In genomic region chr3:26023217-26023616, GRCm38 (mm10) we compare ENCODE assay signal across 21 mouse cellular contexts.
A peak's percentile ranks its signal among the peaks of the same experiment; 100 is the strongest.
DNase-seq lines count a peak whose midpoint lies in the region; ATAC-seq and TF ChIP-seq lines count a peak whose summit lies in the region.
"Had no signal": no experiment of that assay in that cellular context is flagged by ENCODE, and none has a peak within 500 bp of the region (broad histone marks: within the 10 kb centered on the region; RNA-seq: fewer than 3 reads in every experiment).

No protein-coding gene starts in this region.

- no peak overlapping the region for H3K4me2 ChIP-seq in forebrain, embryonic 12.5 days
- H3K4me2 ChIP-seq in midbrain, embryonic 11.5 days = no peak overlapping the region
- H3K4me2 ChIP-seq in midbrain, embryonic 15.5 days = no peak overlapping the region
- H3K4me2 ChIP-seq: embryonic facial prominence, embryonic 13.5 days; embryonic facial prominence, embryonic 15.5 days; forebrain, embryonic 13.5 days had no signal

- TF ChIP-seq POLR2A in brain, embryonic 14.5 days (IDR thresholded peaks at IDR 0.05; ENCODE audit: borderline replicate concordance, extremely low read depth, insufficient read depth, insufficient read length, poor library complexity, severe bottlenecking) = no peak

- H3K9ac ChIP-seq in forebrain, embryonic 12.5 days = no peak overlapping the region
- no peak overlapping the region for H3K9ac ChIP-seq in midbrain, embryonic 11.5 days (ENCODE audit: low read length)
- no peak overlapping the region for H3K9ac ChIP-seq in midbrain, embryonic 15.5 days
- H3K9ac ChIP-seq: embryonic facial prominence, embryonic 13.5 days; embryonic facial prominence, embryonic 15.5 days; forebrain, embryonic 13.5 days had no signal

- no peak overlapping the region for H3K4me3 ChIP-seq in forebrain, embryonic 12.5 days (replicated peaks)
- H3K4me3 ChIP-seq in forebrain, embryonic 10.5 days = no peak overlapping the region
- no peak overlapping the region for H3K4me3 ChIP-seq in midbrain, embryonic 11.5 days (ENCODE audit: low read depth, low read length)
- no peak overlapping the region for H3K4me3 ChIP-seq in midbrain, embryonic 15.5 days
- H3K4me3 ChIP-seq: embryonic facial prominence, embryonic 13.5 days; embryonic facial prominence, embryonic 15.5 days; erythroblast, embryonic 14.5 days; forebrain, embryonic 13.5 days had no signal

- no peak overlapping the region for H3K27ac ChIP-seq in forebrain, embryonic 12.5 days
- no peak overlapping the region for H3K27ac ChIP-seq in forebrain, embryonic 10.5 days
- no peak overlapping the region for H3K27ac ChIP-seq in midbrain, embryonic 11.5 days (ENCODE audit: low read depth, low read length)
- no peak overlapping the region for H3K27ac ChIP-seq in midbrain, embryonic 15.5 days
- H3K27ac ChIP-seq: embryonic facial prominence, embryonic 13.5 days; embryonic facial prominence, embryonic 15.5 days; forebrain, embryonic 13.5 days had no signal

- ATAC-seq in forebrain, embryonic 12.5 days (ENCODE audit: low FRiP score) = 0 out of 2 replicates have a peak, but pooled peaks have one; percentile 60
- ATAC-seq in midbrain, embryonic 11.5 days (ENCODE audit: low FRiP score) = no peak
- ATAC-seq in midbrain, embryonic 15.5 days (replicated peaks) = no peak
- ATAC-seq: forebrain, embryonic 13.5 days; forebrain, embryonic 16.5 days had no signal

- no peaks in the 10 kb centered on the region for H3K4me1 ChIP-seq in forebrain, embryonic 12.5 days
- H3K4me1 ChIP-seq in forebrain, embryonic 10.5 days = peaks cover 8% of the 10 kb centered on the region
- H3K4me1 ChIP-seq in midbrain, embryonic 11.5 days (ENCODE audit: control insufficient read depth, insufficient read depth, low read length) = no peaks in the 10 kb centered on the region
- no peaks in the 10 kb centered on the region for H3K4me1 ChIP-seq in midbrain, embryonic 15.5 days
- H3K4me1 ChIP-seq: embryonic facial prominence, embryonic 13.5 days; embryonic facial prominence, embryonic 15.5 days had no signal

- H3K27me3 ChIP-seq in forebrain, embryonic 12.5 days = no peaks in the 10 kb centered on the region
- H3K27me3 ChIP-seq in forebrain, embryonic 10.5 days (ENCODE audit: poor library complexity, severe bottlenecking) = no peaks in the 10 kb centered on the region
- no peaks in the 10 kb centered on the region for H3K27me3 ChIP-seq in midbrain, embryonic 11.5 days (ENCODE audit: control insufficient read depth, insufficient read depth, low read length)
- H3K27me3 ChIP-seq in midbrain, embryonic 15.5 days (replicated peaks) = no peaks in the 10 kb centered on the region
- H3K27me3 ChIP-seq: embryonic facial prominence, embryonic 13.5 days; embryonic facial prominence, embryonic 15.5 days; forebrain, embryonic 13.5 days had no signal

- 62% methylated on average over 5 of the region's 5 CpGs for WGBS in forebrain, embryonic 12.5 days
- WGBS in forebrain, embryonic 10.5 days = 75% methylated on average over 5 of the region's 5 CpGs
- WGBS in midbrain, embryonic 11.5 days = 79% methylated on average over 5 of the region's 5 CpGs
- 71% methylated on average over 5 of the region's 5 CpGs for WGBS in midbrain, embryonic 15.5 days

- DNase-seq in forebrain, embryonic 10.5 days (ENCODE audit: extremely low spot score, low spot score) = no peak
- DNase-seq in midbrain, embryonic 11.5 days (ENCODE audit: low spot score, missing footprints) = peak; percentile 41
- peak; percentile 35 for DNase-seq in brain, embryonic 14.5 days (ENCODE audit: low read depth)
- DNase-seq in adrenal gland, postnatal 10 days = no peak
- DNase-seq: adrenal gland, adult 2 months; adrenal gland, postnatal 14 days; adrenal gland, postnatal 36 days; cerebellum, adult 11 months; cerebellum, adult 18-20 months; cerebellum, adult 8-10 months; cerebellum, adult 9-11 months; cerebellum, postnatal 14 days; cerebellum, postnatal 36 days; embryo, embryonic 11 days had no signal

- no peak for TF ChIP-seq CTCF in brain, embryonic 14.5 days (IDR thresholded peaks at IDR 0.05; ENCODE audit: borderline replicate concordance, extremely low read depth, insufficient read depth, insufficient read length)

- no peaks in the 10 kb centered on the region for H3K9me3 ChIP-seq in forebrain, embryonic 12.5 days
- H3K9me3 ChIP-seq in forebrain, embryonic 10.5 days = no peaks in the 10 kb centered on the region
- no peaks in the 10 kb centered on the region for H3K9me3 ChIP-seq in midbrain, embryonic 11.5 days (ENCODE audit: control insufficient read depth, low read length)
- H3K9me3 ChIP-seq in midbrain, embryonic 15.5 days = no peaks in the 10 kb centered on the region
- H3K9me3 ChIP-seq: embryonic facial prominence, embryonic 13.5 days; embryonic facial prominence, embryonic 15.5 days; forebrain, embryonic 13.5 days had no signal

- H3K36me3 ChIP-seq in forebrain, embryonic 12.5 days (replicated peaks) = no peaks in the 10 kb centered on the region
- H3K36me3 ChIP-seq in forebrain, embryonic 10.5 days (replicated peaks) = no peaks in the 10 kb centered on the region
- H3K36me3 ChIP-seq in midbrain, embryonic 11.5 days (ENCODE audit: control insufficient read depth, insufficient read depth, low read length) = no peaks in the 10 kb centered on the region
- H3K36me3 ChIP-seq in midbrain, embryonic 15.5 days (replicated peaks) = no peaks in the 10 kb centered on the region
- H3K36me3 ChIP-seq: embryonic facial prominence, embryonic 13.5 days; embryonic facial prominence, embryonic 15.5 days had no signal

Comparison
In these comparisons a context has a peak if more than half of its experiments do, and no peak if none do; other contexts are left out.
1. DNase-seq: peak in midbrain, embryonic 11.5 days (single experiment) and brain, embryonic 14.5 days (single experiment); none in forebrain, embryonic 10.5 days (single experiment) and adrenal gland, postnatal 10 days (single experiment).